Mouse (Mus musculus): Measurements from ENCODE around the gene Sash1.
A peak's percentile ranks its signal among the peaks of the same experiment; 100 is the strongest.

GRCm38 (mm10) chr10:8682900-8683299 is 203.0 kb downstream of the Sash1 start:
- peak; percentile 81 for TF ChIP-seq CTCF (IDR thresholded peaks at IDR 0.05; ENCODE audit: extremely low read depth, insufficient read depth, low read length)
- no peak for TF ChIP-seq POLR2A (IDR thresholded peaks at IDR 0.05; ENCODE audit: extremely low read depth, insufficient read depth, low read length)

Data from cortical plate, adult 2 months (tissue).